Mouse (Mus musculus): ENCODE data around the gene Ghrh.

DNA sequence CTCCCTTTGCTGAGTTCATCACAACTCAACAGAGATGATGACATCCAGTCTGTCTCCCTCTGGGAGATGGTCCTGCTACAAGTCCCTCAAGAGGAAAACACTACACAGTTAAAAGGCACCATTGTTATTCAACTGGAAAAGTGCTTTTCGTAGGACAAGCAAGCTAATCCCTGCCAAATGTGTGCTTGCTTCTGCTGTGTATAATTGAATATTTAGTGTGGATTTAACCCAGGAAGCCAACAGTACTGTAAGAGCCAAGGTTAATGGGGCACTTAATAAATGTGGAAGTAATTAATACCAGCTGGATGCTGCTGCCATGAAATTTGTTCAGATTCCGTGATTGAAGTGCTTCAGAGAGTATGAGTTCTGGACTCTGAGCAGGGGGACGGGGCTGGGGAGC, 6.8 kb upstream of the Ghrh start:
- TF ChIP-seq GATA1 (IDR thresholded peaks at IDR 0.05; ENCODE audit: borderline replicate concordance, low read length) (no peak), FLI1 (IDR thresholded peaks at IDR 0.05; ENCODE audit: low read length) (no peak)
